Mouse (Mus musculus) spleen, adult 2 months (tissue): Measurements from ENCODE around the gene Mctp1.

Experiments
- CTCF ChIP-seq: fragments of 200-500 bp; IDR thresholded peaks from 2 replicates; pipeline ENCODE4 v1.5.1; 2011; ENCODE audit warnings: mild to moderate bottlenecking, inconsistent platforms; ENCODE audit not compliant: insufficient read depth, insufficient read length, insufficient replicate concordance; ENCODE audit errors: extremely low read depth
- POLR2A ChIP-seq: fragments of 200-500 bp; IDR thresholded peaks from 2 replicates; pipeline ENCODE4 v1.6.1; 2011; ENCODE audit warnings: low read depth, low read length, inconsistent platforms

DNA sequence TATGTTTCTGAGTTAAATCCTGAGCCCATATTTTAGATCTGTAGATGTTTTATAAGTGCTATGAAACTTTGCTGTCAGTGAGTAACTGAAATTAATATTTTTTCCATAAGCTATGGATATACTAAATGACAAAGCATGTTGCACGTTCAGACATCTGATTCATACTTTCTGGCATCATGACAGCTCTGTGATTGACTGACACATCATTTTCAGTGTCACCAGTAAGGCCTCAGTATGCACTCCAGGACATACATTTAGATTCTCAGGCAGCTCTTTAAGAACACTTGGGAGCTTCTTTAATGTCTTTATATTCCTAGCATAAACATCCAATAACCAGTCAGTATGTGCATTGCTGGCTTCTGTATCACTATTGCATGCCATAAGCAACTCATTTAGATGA lies 659.0 kb downstream of the Mctp1 start:
- TF ChIP-seq CTCF: no peak
- TF ChIP-seq POLR2A: no peak
